Mouse (Mus musculus): ENCODE results near the gene Vmn2r29. TPM values are rescaled to one million over a fixed set of nuclear protein-coding genes. Genes with fewer than 3 reads are reported as not detected.

Vmn2r29 gene
- total and polyA plus RNA-seq, 3 experiments = not detected

Other genes with a start within 250 kb of the Vmn2r29 start
- gene Zfp954, start 125.8 kb downstream of the Vmn2r29 start, total RNA-seq (2012; rRNA removed) = 18.1 and 19.7 TPM in 2 replicates
- gene Zfp954, start 125.8 kb downstream of the Vmn2r29 start, total RNA-seq (2014; rRNA removed) = 18.6 and 19.4 TPM in 2 replicates
- gene Zfp954, start 125.8 kb downstream of the Vmn2r29 start, polyA plus RNA-seq (2012; ENCODE audit: insufficient read length, low read depth) = 7.5 and 7.6 TPM in 2 replicates
- 3.4 and 5.1 TPM in 2 replicates for gene Zfp773, start 110.6 kb downstream of the Vmn2r29 start, total RNA-seq (2012; rRNA removed)
- 4.3 and 4.4 TPM in 2 replicates for gene Zfp773, start 110.6 kb downstream of the Vmn2r29 start, total RNA-seq (2014; rRNA removed)
- gene Zfp773, start 110.6 kb downstream of the Vmn2r29 start, polyA plus RNA-seq (2012; ENCODE audit: insufficient read length, low read depth) = 6.4 and 7.0 TPM in 2 replicates
- 1.8 and 2.2 TPM in 2 replicates for gene Zfp418, start 76.0 kb downstream of the Vmn2r29 start, total RNA-seq (2012; rRNA removed)
- 0.92 and 1.3 TPM in 2 replicates for gene Zfp418, start 76.0 kb downstream of the Vmn2r29 start, total RNA-seq (2014; rRNA removed)
- gene Zfp418, start 76.0 kb downstream of the Vmn2r29 start, polyA plus RNA-seq (2012; ENCODE audit: insufficient read length, low read depth) = 0.89 and 1.2 TPM in 2 replicates
- 2.5 and 2.8 TPM in 2 replicates for gene Zfp772, start 37.3 kb downstream of the Vmn2r29 start, total RNA-seq (2012; rRNA removed)
- 3.4 and 3.5 TPM in 2 replicates for gene Zfp772, start 37.3 kb downstream of the Vmn2r29 start, total RNA-seq (2014; rRNA removed)
- 1.6 and 1.7 TPM in 2 replicates for gene Zfp772, start 37.3 kb downstream of the Vmn2r29 start, polyA plus RNA-seq (2012; ENCODE audit: insufficient read length, low read depth)
- 0.08 and 0.34 TPM in 2 replicates for gene Gm45844, start 31.0 kb upstream of the Vmn2r29 start, total RNA-seq (2012; rRNA removed)
- not detected in 2 replicates for gene Gm45844, start 31.0 kb upstream of the Vmn2r29 start, total RNA-seq (2014; rRNA removed)
- gene Gm45844, start 31.0 kb upstream of the Vmn2r29 start, polyA plus RNA-seq (2012; ENCODE audit: insufficient read length, low read depth) = not detected in 2 replicates
- gene Clcn4, start 53.5 kb upstream of the Vmn2r29 start, total RNA-seq (2012; rRNA removed) = 12.1 and 13.2 TPM in 2 replicates
- gene Clcn4, start 53.5 kb upstream of the Vmn2r29 start, total RNA-seq (2014; rRNA removed) = 14.4 and 14.5 TPM in 2 replicates
- 10.6 and 10.7 TPM in 2 replicates for gene Clcn4, start 53.5 kb upstream of the Vmn2r29 start, polyA plus RNA-seq (2012; ENCODE audit: insufficient read length, low read depth)
- gene Vmn2r30, start 90.3 kb upstream of the Vmn2r29 start, total RNA-seq (2012; rRNA removed) = not detected in 2 replicates
- gene Vmn2r30, start 90.3 kb upstream of the Vmn2r29 start, total RNA-seq (2014; rRNA removed) = 0.03 TPM in 1 of 2 replicates, not detected in the other
- gene Vmn2r30, start 90.3 kb upstream of the Vmn2r29 start, polyA plus RNA-seq (2012; ENCODE audit: insufficient read length, low read depth) = not detected in 2 replicates
- not detected in 2 replicates for gene Gm45783, start 127.2 kb upstream of the Vmn2r29 start, total RNA-seq (2012; rRNA removed)
- not detected in 2 replicates for gene Gm45783, start 127.2 kb upstream of the Vmn2r29 start, total RNA-seq (2014; rRNA removed)
- gene Gm45783, start 127.2 kb upstream of the Vmn2r29 start, polyA plus RNA-seq (2012; ENCODE audit: insufficient read length, low read depth) = not detected in 2 replicates
- not detected in 2 replicates for gene Vmn2r31, start 152.4 kb upstream of the Vmn2r29 start, total RNA-seq (2012; rRNA removed)
- gene Vmn2r31, start 152.4 kb upstream of the Vmn2r29 start, total RNA-seq (2014; rRNA removed) = not detected in 2 replicates
- gene Vmn2r31, start 152.4 kb upstream of the Vmn2r29 start, polyA plus RNA-seq (2012; ENCODE audit: insufficient read length, low read depth) = not detected in 2 replicates
- not detected in 2 replicates for gene Vmn2r32, start 232.7 kb upstream of the Vmn2r29 start, total RNA-seq (2012; rRNA removed)
- gene Vmn2r32, start 232.7 kb upstream of the Vmn2r29 start, total RNA-seq (2014; rRNA removed) = not detected in 2 replicates
- gene Vmn2r32, start 232.7 kb upstream of the Vmn2r29 start, polyA plus RNA-seq (2012; ENCODE audit: insufficient read length, low read depth) = not detected in 2 replicates

Measured in CH12.LX (cell line).